Mouse (Mus musculus) intestine, embryonic 16.5 days (tissue): Measurements from ENCODE around the gene Slc30a2. TPM values are rescaled to one million over a fixed set of nuclear protein-coding genes. Genes with fewer than 3 reads are reported as not detected.

Experiments
- ATAC-seq: fragments of 200-750 bp; cut with Nextera tagmentation; 2 replicates; pipeline ENCODE4 v1.8.0; 2017; ENCODE audit warnings: moderate TSS enrichment, moderate library complexity
- H3K27ac ChIP-seq: fragments of 300-500 bp; sonication (generic); 2 replicates; pipeline ENCODE4 v1.5.1; 2014; ENCODE audit warnings: mild to moderate bottlenecking, low read length
- H3K27me3 ChIP-seq: fragments of 300-500 bp; sonication (generic); replicated peaks from 2 replicates; pipeline ENCODE4 v1.6.1; 2014; ENCODE audit warnings: low read length, control low read depth, mixed read lengths; ENCODE audit not compliant: control insufficient read depth, insufficient read depth
- H3K36me3 ChIP-seq: fragments of 300-500 bp; sonication (generic); 2 replicates; pipeline ENCODE4 v1.6.1; 2014; ENCODE audit warnings: low read length, control low read depth; ENCODE audit not compliant: control insufficient read depth, insufficient read depth
- H3K4me1 ChIP-seq: fragments of 300-500 bp; sonication (generic); 2 replicates; pipeline ENCODE4 v1.6.1; 2014; ENCODE audit warnings: low read length, control low read depth, mixed read lengths; ENCODE audit not compliant: control insufficient read depth, insufficient read depth
- H3K4me2 ChIP-seq: fragments of 300-500 bp; sonication (generic); 2 replicates; pipeline ENCODE4 v1.6.1; 2014; ENCODE audit warnings: low read depth, low read length, control low read depth
- H3K4me3 ChIP-seq: fragments of 300-500 bp; sonication (generic); 2 replicates; pipeline ENCODE4 v1.5.1; 2014; ENCODE audit warnings: mild to moderate bottlenecking, low read length
- H3K9ac ChIP-seq: fragments of 300-500 bp; sonication (generic); 2 replicates; pipeline ENCODE4 v1.6.1; 2014; ENCODE audit warnings: low read depth, low read length
- H3K9me3 ChIP-seq: fragments of 300-500 bp; sonication (generic); 2 replicates; pipeline ENCODE4 v1.6.1; 2016; ENCODE audit warnings: low read length, control low read depth; ENCODE audit not compliant: control insufficient read depth
- WGBS: fragments of 180-500 bp; shearing (Covaris S2); extraction: QIAGEN DNeasy Blood & Tissue Kit; methylation state at CpG from one replicate; pipeline ENCODE4 v1.1.7; 2014; 5-methylcytosine and 5-hydroxymethylcytosine counted together
- polyA plus RNA-seq: library from polyadenylated mRNA; unstranded; fragments of >200 nt; fragmentation: Nextera tagmentation; extraction: Ambion mirVana; gene quantifications from 2 replicates; pipeline ENCODE4 v1.2.1, GENCODE M21; 2015

Gene Slc30a2
- polyA plus RNA-seq, 1 experiment from 2014 or later = 7.4 TPM

DNA sequence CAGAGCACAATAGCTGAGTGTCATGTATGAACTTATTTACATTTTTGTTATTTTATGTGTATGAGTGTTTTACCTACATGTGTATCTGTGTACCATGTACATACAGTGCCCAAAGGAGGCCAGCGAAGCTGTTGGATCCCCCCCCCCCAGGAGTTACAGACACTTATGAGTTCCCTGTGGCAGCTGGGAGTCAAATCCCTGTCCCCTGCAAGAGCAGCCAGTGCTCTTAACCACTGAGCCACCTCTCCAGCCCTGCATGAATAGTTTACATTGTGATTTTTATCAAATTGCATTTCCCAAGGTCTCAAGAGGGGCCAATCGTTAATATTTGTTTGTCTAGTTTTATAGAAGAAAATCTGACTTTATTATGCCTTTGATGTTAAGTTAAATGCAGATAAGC lies 36.0 kb upstream of the Slc30a2 start:
- Histone ChIP-seq H3K9ac (no peak overlapping the region), H3K27ac (peak overlapping the region; percentile 52), H3K4me3 (no peak overlapping the region), H3K4me2 (peak overlapping the region; percentile 33), H3K9me3 (no peaks in the 10 kb centered on the region), H3K27me3 (no peaks in the 10 kb centered on the region), H3K36me3 (no peaks in the 10 kb centered on the region), H3K4me1 (peaks cover 11% of the 10 kb centered on the region)
- ATAC-seq = peak; percentile 71
- 42% methylated on average over 2 of the region's 2 CpGs for WGBS

DNA sequence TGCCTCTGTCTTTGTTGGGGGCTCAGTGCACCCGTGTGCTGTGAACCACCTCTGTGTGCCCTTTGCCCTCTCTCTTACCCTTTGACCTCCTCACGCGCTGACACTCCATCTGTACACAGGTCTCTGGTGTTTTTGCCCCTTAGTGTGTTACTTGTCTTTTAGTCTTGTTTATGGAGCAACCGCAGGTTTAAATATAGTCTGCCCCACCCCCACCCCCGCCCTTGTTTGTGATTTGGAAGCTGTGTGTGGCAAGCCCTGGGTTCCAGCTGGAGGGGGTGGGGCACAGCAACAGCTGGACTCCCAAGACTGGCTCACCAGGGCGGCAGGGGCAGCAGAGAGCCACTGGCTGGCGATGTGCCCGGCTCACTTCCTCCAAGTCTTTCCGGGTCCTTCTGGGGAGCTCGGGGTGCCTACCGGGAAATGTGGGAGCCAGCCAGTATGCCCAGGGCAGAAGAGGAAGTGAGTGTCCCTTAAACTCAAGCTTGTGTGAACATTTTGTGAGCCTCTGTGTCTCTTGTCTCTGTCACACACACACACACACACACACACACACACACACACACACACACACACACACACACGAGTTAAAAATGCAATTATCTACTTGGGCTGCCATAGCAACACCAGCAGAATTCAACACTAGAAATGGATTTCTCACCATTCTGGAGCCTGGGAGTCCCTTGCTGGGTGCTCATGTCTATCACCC lies 35.5 kb upstream of the Slc30a2 start:
- ATAC-seq = peak; percentile 89
- Histone ChIP-seq H3K4me1 (peaks cover 11% of the 10 kb centered on the region), H3K9me3 (no peaks in the 10 kb centered on the region), H3K27me3 (no peaks in the 10 kb centered on the region), H3K36me3 (no peaks in the 10 kb centered on the region), H3K27ac (peak overlapping the region; percentile 52), H3K9ac (peak overlapping the region; percentile 33; the same call in 1 of the 2 replicates), H3K4me3 (no peak overlapping the region), H3K4me2 (peak overlapping the region; percentile 33)
- 6% methylated on average over 12 of the region's 12 CpGs for WGBS

DNA sequence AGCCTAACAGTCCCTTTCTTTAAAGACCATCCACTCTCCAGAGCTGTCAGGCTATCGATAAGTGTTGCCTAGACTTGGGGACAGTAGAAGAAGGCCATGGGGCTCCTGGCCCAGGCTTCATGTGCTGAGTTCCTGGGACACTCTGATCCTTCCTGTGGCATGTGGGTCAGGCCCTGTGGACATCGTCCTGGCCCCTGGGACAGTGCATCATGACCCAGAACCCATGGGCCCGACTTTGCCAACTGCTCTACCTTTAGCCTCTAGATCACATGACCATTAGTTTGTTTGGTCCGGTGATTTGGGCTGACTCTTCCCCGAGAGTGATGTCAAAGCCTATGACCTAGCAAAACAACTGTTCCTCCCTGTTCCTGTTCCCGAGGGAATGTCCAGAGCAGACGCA lies 32.9 kb upstream of the Slc30a2 start:
- Histone ChIP-seq H3K27ac (no peak overlapping the region), H3K4me3 (no peak overlapping the region), H3K27me3 (no peaks in the 10 kb centered on the region), H3K36me3 (no peaks in the 10 kb centered on the region), H3K4me2 (no peak overlapping the region), H3K4me1 (peaks cover 11% of the 10 kb centered on the region), H3K9me3 (no peaks in the 10 kb centered on the region), H3K9ac (no peak overlapping the region)
- ATAC-seq = no peak
- whole genome bisulfite sequencing = 84% methylated on average over 7 of the region's 7 CpGs

DNA sequence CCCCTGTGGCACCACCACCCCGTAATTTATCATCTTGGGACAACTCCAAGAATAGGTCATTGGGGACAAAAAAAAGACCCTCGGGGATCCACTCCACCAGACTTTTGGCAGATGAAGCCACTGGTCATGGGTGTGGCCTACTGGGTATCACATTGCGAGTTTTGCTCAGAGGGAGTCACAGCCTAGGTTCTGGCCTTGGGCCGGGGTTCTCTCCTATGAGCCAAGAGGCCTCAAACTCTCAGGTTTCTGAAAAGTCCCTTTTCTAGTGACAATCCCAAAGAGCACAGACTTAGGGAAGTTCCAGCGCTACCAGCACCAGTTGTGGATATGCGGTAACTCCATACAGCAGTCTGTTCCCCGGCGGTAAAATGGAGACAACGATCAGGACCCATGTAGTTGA lies 32.3 kb upstream of the Slc30a2 start:
- Histone ChIP-seq H3K4me1 (peaks cover 11% of the 10 kb centered on the region), H3K27ac (no peak overlapping the region)
- 89% methylated on average over 9 of the region's 9 CpGs for WGBS

DNA sequence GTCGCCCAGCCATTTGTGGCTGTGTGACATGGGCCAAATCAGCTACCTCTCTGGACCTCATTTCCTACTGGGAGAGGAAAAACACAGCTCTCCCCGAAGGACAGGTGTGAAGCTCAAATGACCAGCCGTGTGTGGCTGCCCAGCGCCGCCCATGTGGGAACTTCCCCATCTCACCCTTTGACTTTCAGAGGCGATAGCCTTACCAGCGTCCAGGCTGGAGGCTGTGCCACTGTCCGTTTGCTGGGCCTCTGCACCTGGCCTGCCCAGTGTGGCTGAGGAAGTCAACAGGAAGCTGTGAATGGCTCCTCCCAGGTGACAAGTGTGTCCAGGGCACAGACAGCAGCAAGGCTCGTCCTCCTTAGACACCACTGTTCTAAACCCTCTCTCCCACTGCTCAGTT lies 31.2 kb upstream of the Slc30a2 start:
- no peak overlapping the region for H3K27ac ChIP-seq
- peaks cover 9% of the 10 kb centered on the region for H3K4me1 ChIP-seq
- H3K4me3 ChIP-seq = no peak overlapping the region
- no peaks in the 10 kb centered on the region for H3K9me3 ChIP-seq
- H3K36me3 ChIP-seq = no peaks in the 10 kb centered on the region
- H3K4me2 ChIP-seq = no peak overlapping the region
- H3K9ac ChIP-seq = no peak overlapping the region
- no peak for ATAC-seq
- 82% methylated on average over 9 of the region's 9 CpGs for WGBS
- no peaks in the 10 kb centered on the region for H3K27me3 ChIP-seq

More for the DNA sequence above, 32.3 kb upstream of the Slc30a2 start:
- H3K9ac ChIP-seq = no peak overlapping the region
- H3K36me3 ChIP-seq = no peaks in the 10 kb centered on the region
- ATAC-seq = no peak
- no peak overlapping the region for H3K4me2 ChIP-seq
- no peaks in the 10 kb centered on the region for H3K9me3 ChIP-seq
- no peaks in the 10 kb centered on the region for H3K27me3 ChIP-seq
- H3K4me3 ChIP-seq = no peak overlapping the region

DNA sequence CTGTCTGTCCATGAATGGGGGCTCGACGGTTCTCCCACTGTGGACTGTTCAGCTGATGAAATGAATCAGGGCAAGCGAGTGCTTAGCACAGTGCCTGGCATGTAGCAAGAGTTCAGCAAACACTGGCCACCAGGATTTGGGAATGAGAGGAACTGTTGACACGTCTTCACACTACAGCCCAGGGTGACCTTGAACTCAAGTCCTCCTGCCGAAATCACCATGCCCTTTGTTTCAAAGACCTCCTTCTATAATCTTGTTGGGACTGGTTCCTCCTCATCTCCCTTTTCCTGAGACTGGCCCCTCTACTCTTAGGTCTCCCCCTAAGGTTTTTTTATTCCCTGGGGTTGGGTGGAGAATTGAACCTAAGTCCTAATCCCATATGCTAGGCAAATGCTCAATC lies 30.6 kb upstream of the Slc30a2 start:
- WGBS = 93% methylated on average over 5 of the region's 5 CpGs
- Histone ChIP-seq H3K4me3 (no peak overlapping the region), H3K4me1 (peaks cover 3% of the 10 kb centered on the region), H3K27me3 (no peaks in the 10 kb centered on the region), H3K36me3 (no peaks in the 10 kb centered on the region), H3K4me2 (no peak overlapping the region), H3K9ac (no peak overlapping the region), H3K9me3 (no peaks in the 10 kb centered on the region), H3K27ac (no peak overlapping the region)
- ATAC-seq = no peak

DNA sequence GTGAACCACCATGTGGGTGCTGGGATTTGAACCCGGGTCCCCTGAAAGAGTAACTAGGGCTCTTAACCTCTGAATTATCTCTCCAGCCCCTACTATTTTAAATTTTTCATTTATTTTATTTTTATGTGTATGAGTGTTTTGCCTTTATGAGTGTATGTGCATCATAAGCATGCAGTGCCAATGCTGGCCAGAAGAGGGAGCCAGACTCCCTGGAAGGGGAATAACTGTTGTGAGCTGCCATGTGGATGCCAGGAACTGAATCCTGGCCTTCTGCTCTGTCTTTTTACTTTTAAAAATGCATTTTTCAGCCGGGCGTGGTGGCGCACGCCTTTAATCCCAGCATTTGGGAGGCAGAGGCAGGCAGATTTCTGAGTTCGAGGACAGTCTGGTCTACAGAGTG lies 30.1 kb upstream of the Slc30a2 start:
- WGBS = 93% methylated on average over 6 of the region's 6 CpGs
- H3K9ac ChIP-seq = no peak overlapping the region
- no peaks in the 10 kb centered on the region for H3K36me3 ChIP-seq
- H3K27me3 ChIP-seq = no peaks in the 10 kb centered on the region
- no peak overlapping the region for H3K27ac ChIP-seq
- H3K9me3 ChIP-seq = no peaks in the 10 kb centered on the region
- no peak overlapping the region for H3K4me3 ChIP-seq
- ATAC-seq = no peak
- H3K4me1 ChIP-seq = no peaks in the 10 kb centered on the region; the same call in 1 of the 2 replicates
- H3K4me2 ChIP-seq = no peak overlapping the region

DNA sequence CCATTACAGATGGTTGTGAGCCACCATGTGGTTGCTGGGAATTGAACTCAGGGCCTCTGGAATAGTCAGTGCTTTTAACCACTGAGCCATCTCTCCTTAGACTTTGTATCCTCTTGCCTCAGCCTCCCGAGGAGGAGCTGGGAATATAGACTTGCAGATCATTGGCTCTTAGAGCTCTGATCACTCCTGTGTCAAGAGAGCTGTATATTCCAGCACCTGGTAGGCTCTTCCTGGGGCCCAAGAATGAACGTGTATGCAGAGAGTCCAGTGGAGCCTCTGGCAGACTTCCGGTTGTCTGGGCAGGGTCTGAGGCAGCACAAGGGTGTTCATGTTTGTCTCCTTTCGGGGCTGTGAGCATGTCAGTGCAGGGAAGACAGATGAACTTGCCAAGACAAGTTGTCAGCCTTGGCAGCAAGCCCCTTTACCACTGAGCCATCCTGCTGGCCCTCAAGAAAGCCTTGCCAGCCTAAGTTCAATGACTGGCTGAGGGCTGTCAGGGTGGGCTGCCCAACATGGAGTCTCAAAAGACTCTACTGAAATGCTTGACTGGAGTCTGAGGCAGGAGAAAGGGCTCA lies 28.8 kb upstream of the Slc30a2 start:
- H3K27me3 ChIP-seq = no peaks in the 10 kb centered on the region
- no peaks in the 10 kb centered on the region; the same call in 1 of the 2 replicates for H3K4me1 ChIP-seq
- WGBS = 76% methylated on average over 4 of the region's 4 CpGs
- no peaks in the 10 kb centered on the region for H3K36me3 ChIP-seq
- no peak overlapping the region for H3K4me2 ChIP-seq
- no peaks in the 10 kb centered on the region for H3K9me3 ChIP-seq
- H3K27ac ChIP-seq = no peak overlapping the region
- ATAC-seq = no peak
- H3K4me3 ChIP-seq = no peak overlapping the region
- H3K9ac ChIP-seq = no peak overlapping the region

DNA sequence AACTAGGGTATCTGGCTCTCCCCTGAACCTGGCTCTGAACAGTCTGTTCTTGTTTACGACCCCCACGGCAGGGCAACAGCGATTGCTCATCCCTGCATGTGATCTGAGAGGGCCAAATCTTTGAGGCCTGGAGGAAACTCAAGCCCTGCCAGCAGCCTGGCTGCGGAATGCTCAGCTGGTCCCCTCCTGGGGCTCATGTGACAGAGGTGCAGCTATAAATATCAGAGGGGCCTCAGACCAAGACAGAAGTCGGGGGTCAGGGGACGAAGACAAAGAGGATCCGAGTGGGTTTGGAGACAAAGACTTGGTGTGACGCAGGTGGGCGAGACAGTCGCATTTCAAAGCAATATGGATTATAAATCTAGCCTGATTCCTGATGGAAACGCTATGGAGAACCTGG lies 28.1 kb upstream of the Slc30a2 start, which contains the start of gene Trim63:
Gene Trim63, plus strand, starts transcription at position 245 of the 400 bp plus-strand sequence.
- no peak within 1 kb of the TSS for H3K27ac ChIP-seq
- WGBS = 34% methylated on average over 11 of the region's 11 CpGs
- no peaks in the 10 kb centered on the region for H3K27me3 ChIP-seq
- ATAC-seq = no peak
- H3K4me2 ChIP-seq = no peak within 1 kb of the TSS
- no peaks in the 10 kb centered on the region for H3K9me3 ChIP-seq
- H3K9ac ChIP-seq = no peak within 1 kb of the TSS
- no peak within 1 kb of the TSS for H3K4me3 ChIP-seq
- no peaks in the 10 kb centered on the region; the same call in 1 of the 2 replicates for H3K4me1 ChIP-seq
- no peaks in the 10 kb centered on the region for H3K36me3 ChIP-seq
